Mouse (Mus musculus): ENCODE results near the gene Pld3.
"Not testable (repeated sequence)": the region's sequence is repeated elsewhere in the genome, so short reads cannot be mapped to it uniquely, and the experiment has no call there.

Pld3 gene

GRCm38 (mm10) chr7:27520599-27520998 is 32.4 kb downstream of the Pld3 start:
- no peak for DNase-seq

- no peak for DNase-seq
Measured at GRCm38 (mm10) chr7:27520104-27520503, 32.9 kb downstream of the Pld3 start.

GRCm38 (mm10) chr7:27518314-27518713 is 34.7 kb downstream of the Pld3 start:
- no peak for DNase-seq

DNA sequence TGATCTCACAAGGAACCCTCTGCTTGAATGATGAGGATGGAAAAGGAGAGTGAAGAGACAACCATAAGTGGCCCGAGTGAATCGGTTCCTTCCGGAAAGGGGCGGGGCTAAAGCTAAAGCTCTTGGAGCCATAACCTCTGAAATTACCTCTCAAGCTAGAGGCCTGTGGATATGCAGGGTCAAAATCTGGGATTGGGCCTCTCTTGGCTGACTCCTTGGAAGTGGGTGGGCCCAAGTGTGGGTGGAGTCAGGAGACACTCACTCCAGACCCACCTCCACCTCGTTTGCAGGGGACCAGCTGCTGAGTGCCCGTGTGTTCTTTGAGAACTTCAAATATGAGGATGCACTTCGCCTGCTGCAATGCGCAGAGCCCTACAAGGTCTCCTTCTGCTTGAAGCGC is 38.1 kb downstream of the Pld3 start:
- no peak for DNase-seq

DNA sequence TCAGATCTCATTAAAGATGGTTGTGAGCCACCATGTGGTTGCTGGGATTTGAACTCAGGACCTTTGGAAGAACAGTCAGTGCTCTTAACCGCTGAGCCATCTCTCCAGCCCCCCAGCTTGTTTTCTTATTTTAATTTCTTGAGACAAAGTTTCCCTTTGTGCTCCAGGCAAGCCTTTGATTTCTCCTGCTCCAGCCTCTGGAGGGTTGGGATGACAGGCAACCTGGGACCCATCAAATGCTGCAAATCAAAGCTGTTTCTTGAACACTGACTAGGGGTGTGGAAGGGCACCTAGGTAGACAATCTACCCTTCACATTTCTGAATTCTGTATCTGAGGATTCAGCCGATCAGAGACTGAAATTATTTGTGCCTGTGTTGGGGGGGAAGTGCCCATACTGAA is 42.2 kb downstream of the Pld3 start:
- no peak for DNase-seq

DNA sequence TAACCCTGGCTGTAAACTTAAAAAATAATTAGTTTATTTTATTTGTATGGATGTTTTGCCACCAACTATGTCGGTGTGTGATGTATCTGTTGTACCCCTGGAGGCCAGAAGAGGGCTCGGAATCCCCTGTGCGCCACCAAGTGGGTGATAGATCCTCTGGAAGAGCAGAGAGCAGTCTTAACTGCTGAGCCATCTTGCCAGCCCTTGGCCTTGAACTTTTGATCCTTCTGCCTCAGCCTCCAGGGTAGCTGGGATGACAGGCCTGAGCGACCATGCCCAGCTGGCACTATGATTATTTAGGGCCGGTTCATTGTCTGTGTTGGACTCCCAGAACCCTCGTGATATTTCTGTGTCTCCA is 44.4 kb downstream of the Pld3 start:
- peak; percentile 71 to 73 for DNase-seq

DNA sequence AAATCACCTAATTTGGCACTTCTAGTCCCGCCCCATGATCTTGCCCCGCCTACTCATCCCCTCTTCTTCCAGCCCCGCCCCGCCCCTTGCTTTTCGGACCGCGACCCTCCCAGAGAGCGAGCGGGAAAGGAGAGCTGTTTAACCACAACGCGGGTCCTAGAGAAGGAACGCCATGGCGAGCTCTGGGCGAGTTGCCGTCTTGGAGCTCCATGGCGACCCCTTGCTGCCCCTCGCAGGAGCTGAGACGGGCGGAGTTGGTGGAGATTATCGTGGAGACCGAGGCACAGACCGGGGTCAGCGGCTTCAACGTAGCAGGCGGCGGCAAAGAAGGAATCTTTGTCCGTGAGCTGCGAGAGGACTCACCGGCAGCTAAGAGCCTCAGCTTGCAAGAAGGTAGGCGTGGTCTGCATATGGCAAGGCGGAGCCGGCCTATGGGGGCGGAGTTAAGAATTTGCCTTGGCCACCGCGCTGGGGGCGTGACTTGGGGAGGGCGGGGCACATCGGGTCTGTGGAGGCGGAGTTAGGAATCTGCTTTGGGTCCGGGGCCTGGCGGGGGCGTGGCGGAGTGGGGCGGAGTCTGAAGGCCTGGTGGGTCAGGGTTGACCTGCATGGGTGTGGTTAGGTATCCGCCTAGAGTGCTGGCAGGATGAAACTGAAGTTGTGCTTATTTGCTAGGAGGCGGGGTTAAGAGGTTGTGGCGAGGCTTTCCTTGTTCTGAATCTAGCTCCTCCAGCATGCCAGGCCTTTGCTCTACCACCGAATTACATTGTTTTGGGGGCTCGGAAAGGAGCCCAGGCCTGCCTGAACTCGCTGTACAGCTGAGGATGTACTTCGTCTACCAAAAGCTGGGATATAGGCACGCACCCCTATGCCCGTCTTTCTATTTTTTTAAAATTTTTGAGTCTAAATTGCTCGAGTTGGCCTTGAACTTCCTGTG is 45.0 kb downstream of the Pld3 start:
- DNase-seq = peak; percentile 98

DNA sequence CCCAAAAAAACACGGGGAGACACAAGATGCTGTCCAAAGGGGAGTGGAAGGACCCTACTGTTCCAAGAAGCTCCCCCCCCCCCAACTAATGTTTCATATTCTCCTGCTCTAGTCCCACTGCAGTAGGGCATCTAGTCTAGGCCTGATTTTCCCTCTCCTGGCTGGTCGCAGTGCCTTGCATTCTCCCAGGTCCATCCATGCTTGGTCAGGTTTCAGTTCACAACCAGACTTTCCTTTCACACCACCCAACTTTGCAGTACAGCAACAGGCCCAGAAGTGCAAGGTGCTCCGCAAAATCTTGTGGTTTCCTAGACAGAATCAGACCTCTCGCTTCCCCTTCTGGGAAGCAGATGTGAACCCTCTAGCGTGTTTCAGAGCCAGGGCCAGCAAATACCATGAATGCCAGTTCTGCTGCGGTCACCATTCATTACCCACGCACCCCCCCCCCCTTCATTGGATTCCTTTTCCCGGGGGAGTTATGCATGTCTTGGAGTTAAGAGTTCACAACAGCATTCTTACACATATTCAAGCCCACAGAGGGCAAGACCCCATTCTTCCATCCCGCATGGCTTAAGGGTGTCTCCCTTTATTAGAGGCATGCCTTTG is 46.1 kb downstream of the Pld3 start:
- no peak for DNase-seq

GRCm38 (mm10) chr7:27501620-27502019 is 51.4 kb downstream of the Pld3 start:
- DNase-seq = no peak

- no peak for DNase-seq
Measured at GRCm38 (mm10) chr7:27499036-27499435, 54.0 kb downstream of the Pld3 start, which contains the start of gene Prx. Prx (plus strand) TSS chr7:27499324.

DNA sequence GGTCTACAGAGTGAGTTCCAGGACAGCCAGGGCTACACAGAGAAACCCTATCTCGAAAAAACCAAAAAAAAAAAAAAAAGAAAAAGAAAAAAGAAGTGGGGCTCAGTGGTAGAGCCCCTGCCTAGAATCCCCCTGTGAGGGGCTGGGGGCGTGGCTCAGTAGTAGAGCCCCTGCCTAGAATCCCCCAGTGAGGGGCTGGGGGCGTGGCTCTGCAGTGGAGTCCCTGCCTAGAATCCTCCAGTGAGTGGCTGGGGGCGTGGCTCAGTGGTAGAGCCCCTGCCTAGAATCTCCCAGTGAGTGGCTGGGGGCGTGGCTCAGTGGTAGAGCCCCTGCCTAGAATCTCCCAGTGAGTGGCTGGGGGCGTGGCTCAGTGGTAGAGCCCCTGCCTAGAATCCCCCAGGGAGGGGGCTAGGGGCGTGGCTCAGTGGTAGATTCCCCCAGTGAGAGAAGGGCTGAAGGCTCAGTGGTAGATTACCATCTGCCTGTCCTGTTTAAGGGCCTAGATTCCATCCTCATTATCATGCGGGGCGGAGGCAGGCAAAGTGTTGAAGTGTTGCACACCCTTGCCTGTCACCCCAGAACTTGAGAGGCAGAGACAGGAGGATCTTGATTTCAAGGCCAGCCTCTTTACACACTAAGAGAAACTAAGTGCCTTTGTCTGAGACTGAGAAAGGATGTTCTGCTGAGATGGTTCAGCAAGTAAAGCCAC is 58.2 kb downstream of the Pld3 start:
- not testable (repeated sequence) for DNase-seq

- no peak for DNase-seq
Measured at GRCm38 (mm10) chr7:27493450-27493849, 59.6 kb downstream of the Pld3 start.

- DNase-seq = no peak
Measured at GRCm38 (mm10) chr7:27493022-27493421, 60.0 kb downstream of the Pld3 start.

DNA sequence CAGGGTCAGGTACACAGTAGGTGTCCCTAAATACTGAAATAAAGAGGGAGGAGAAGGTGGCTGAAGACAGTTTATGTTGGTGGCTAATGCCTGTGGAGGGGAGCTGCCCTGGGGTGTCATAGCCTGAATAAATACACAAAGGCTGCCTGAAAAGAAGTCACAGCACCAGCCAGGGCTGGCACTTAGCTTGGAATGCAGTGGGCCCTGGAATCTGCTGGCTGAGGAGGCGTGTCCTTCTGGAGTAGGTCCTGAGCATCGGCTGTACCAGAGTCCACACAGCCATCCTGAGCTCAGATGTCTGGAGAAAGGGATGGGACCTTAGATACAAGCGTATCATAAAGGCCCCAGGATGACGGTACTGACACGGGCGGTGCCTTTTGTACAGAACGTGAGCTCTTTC is 61.2 kb downstream of the Pld3 start:
- no peak for DNase-seq

DNA sequence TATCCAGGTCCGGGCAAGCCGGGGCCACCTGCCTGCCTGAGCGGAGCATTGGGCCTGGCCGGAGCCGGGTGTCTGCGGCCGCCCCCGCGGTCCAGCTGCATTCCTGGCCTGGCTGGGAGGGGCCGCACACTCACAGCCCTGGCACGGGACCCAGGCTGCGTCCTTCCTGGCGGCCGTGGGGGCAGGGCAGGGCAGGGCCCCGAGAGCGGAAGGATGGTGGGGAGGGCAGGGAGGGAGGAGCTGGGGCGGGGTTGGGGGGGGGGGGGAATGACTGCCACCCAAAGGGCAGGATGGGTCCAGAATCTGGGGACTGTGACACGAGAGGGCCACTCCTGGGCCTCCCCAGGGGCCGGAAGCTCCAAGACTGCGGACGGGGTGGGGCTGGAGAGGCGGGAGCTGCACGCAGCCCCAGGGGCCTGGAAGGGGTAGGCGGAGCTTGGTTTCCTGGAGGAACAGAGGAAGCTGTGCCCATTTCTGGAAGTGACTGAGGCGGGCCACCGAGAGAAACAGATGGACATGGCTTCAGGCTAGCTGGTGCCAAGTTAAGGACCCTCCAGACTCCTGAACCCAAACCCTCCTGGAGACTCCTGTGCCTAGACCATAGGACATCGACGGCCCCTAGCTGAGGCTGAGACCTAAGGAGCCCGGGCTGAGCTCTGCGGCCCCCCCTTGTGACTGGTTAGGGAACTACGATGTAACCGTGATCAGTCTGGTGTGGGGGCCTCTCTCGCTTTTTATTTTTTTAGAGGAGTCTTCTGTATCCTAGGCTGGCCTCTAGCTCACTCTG is 62.3 kb downstream of the Pld3 start:
- peak; percentile 88 to 89 for DNase-seq

DNA sequence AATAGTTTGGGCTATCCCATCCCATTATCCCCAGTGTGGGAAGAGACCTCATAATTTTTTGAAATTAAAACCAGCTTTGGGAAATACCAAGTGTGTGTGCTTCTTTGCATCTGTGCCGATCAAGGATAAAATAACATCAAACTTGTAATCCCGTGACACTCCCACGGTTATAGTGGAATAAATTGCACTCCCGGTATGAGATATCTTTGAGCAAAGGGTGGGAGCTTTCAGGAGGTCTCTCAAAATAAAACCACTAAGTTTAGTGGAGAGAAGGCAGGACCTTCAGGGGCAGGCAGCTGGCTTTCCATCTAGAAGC is 62.8 kb downstream of the Pld3 start:
- no peak for DNase-seq

- DNase-seq = peak; percentile 34 to 37
Measured at GRCm38 (mm10) chr7:27489270-27489869, 63.6 kb downstream of the Pld3 start.

DNA sequence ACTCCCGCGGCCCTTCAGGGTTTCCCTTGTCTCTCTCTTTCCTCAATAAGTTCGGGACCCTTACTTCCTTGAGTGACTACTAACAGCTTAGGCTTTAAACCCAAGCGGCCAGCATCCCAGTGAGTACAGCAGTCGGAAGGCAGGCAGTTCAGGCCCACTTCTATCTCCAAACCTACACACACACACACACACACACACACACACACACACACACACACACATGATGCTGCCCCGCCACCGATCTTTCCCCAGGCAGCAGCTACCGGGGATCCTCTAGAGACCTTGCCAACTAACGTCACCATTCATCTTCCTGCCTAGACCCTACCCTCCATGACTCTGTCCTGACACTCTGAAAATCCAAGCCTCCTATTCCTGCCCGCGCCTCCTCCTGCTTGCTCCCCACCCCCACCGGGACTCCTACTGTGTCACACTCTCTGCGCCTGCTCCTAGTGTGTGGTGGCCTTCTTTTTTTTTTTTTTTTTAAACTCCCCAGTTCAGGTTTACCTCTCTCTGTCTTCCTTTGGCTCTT is 65.2 kb downstream of the Pld3 start:
- DNase-seq = peak; percentile 68 to 69

GRCm38 (mm10) chr7:27486770-27487697 is 66.0 kb downstream of the Pld3 start, which contains the start of gene Sertad1:
Sertad1 (plus strand) TSS chr7:27486910.
- DNase-seq = peak; percentile 99 to 100

DNA sequence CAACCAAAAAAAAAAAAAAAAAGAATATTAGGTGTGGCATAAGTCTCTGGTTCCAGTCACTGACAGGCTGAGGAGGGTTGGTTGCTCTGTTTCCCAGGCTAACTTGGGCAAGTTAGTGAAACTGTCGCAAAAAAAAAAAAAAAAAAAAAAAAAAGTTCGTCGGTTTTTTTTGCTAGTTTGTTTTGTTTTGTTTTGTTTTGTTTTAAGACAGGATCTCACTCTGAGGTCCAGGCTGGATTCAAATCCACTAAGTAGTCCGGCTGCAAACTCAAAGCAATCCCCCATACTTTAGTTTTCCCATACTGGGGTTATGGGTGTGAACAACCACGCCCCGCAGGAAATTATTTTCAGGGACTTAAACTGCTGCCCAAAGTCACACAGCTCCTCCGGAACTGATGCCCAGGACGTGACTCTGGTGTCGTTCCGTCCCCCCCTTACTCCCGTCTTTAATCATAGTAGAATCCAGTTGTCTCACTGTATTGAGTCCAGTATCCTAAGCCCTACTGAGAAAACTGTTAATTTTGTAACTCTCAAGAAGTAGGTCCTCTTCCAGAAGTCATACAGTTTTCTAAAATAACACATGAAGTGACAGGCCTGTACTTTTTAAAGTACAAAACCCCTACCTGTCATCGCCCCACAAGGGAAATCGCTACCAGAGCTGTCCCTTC is 66.8 kb downstream of the Pld3 start:
- no peak for DNase-seq
